Mouse (Mus musculus) midbrain, embryonic 12.5 days (tissue): ENCODE measurements around the gene Arhgap33. TPM values are rescaled to one million over a fixed set of nuclear protein-coding genes. Genes with fewer than 3 reads are reported as not detected.
A peak's percentile ranks its signal among the peaks of the same experiment; 100 is the strongest.
"Not testable (repeated sequence)": the region's sequence is repeated elsewhere in the genome, so short reads cannot be mapped to it uniquely, and the experiment has no call there.

Source experiments
- ATAC-seq: fragments of 200-750 bp; cut with Nextera tagmentation; 2 replicates; pipeline ENCODE4 v1.8.0; 2017; ENCODE audit warnings: low read depth, moderate TSS enrichment, moderate library complexity; ENCODE audit not compliant: low FRiP score
- H3K27ac ChIP-seq: fragments of 300-500 bp; sonication (generic); replicated peaks from 2 replicates; pipeline ENCODE4 v1.5.1; 2016; ENCODE audit warnings: mild to moderate bottlenecking
- H3K27me3 ChIP-seq: fragments of 300-500 bp; sonication (generic); 2 replicates; pipeline ENCODE4 v1.6.1; 2016; ENCODE audit warnings: mild to moderate bottlenecking
- H3K36me3 ChIP-seq: fragments of 300-500 bp; sonication (generic); 2 replicates; pipeline ENCODE4 v1.6.1; 2016
- H3K4me1 ChIP-seq: fragments of 300-500 bp; sonication (generic); 2 replicates; pipeline ENCODE4 v1.6.1; 2016
- H3K4me2 ChIP-seq: fragments of 300-500 bp; sonication (generic); replicated peaks from 2 replicates; pipeline ENCODE4 v1.6.1; 2016; ENCODE audit warnings: mild to moderate bottlenecking, moderate library complexity
- H3K4me3 ChIP-seq: fragments of 300-500 bp; sonication (generic); 2 replicates; pipeline ENCODE4 v1.5.1; 2016; ENCODE audit warnings: mild to moderate bottlenecking
- H3K9ac ChIP-seq: fragments of 300-500 bp; sonication (generic); replicated peaks from 2 replicates; pipeline ENCODE4 v1.6.1; 2016; ENCODE audit warnings: mild to moderate bottlenecking, moderate library complexity
- H3K9me3 ChIP-seq: fragments of 300-500 bp; sonication (generic); 2 replicates; pipeline ENCODE4 v1.6.1; 2016; ENCODE audit warnings: mild to moderate bottlenecking
- WGBS: fragments of 180-500 bp; shearing (Covaris S2); methylation state at CpG from one replicate; pipeline ENCODE4 v1.1.7; 2016; 5-methylcytosine and 5-hydroxymethylcytosine counted together
- microRNA-seq: library from miRNA; unstranded; fragments of <30 nt; microRNA quantifications from one replicate; pipeline ENCODE4, GENCODE M21; 2017
- polyA plus RNA-seq: library from polyadenylated mRNA; unstranded; fragments of >200 nt; fragmentation: Nextera tagmentation; extraction: Ambion mirVana; gene quantifications from 2 replicates; pipeline ENCODE4 v1.2.1, GENCODE M21; 2016

The Arhgap33 gene
- polyA plus RNA-seq, 1 experiment from 2014 or later: 96.3 TPM

DNA sequence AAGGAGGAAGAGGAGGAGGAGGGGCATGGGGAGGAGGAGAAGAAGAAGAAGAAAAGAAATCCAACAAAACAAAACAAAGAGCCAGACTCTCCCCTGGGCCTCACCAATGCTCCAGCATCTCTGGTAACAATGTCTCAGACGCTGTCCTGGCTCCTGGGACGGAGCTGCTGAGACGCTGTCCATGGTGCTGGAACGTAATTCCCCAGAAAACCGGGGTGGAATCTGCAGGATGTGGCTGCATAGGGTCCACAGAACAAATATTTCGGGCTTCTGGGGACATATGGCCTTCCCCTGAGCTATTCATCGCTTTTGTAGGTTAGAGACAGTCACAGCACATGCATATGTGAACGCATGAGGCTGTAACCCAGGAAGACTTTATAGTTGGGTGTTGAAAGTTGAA is 50.6 kb downstream of the Arhgap33 start:
- Histone ChIP-seq H3K36me3 (no peaks in the 10 kb centered on the region), H3K4me3 (no peak overlapping the region), H3K27ac (no peak overlapping the region), H3K9ac (no peak overlapping the region), H3K27me3 (peaks cover 20% of the 10 kb centered on the region), H3K4me2 (no peak overlapping the region), H3K4me1 (no peaks in the 10 kb centered on the region), H3K9me3 (no peaks in the 10 kb centered on the region)
- WGBS: 15% methylated on average over 8 of the region's 8 CpGs
- no peak for ATAC-seq

DNA sequence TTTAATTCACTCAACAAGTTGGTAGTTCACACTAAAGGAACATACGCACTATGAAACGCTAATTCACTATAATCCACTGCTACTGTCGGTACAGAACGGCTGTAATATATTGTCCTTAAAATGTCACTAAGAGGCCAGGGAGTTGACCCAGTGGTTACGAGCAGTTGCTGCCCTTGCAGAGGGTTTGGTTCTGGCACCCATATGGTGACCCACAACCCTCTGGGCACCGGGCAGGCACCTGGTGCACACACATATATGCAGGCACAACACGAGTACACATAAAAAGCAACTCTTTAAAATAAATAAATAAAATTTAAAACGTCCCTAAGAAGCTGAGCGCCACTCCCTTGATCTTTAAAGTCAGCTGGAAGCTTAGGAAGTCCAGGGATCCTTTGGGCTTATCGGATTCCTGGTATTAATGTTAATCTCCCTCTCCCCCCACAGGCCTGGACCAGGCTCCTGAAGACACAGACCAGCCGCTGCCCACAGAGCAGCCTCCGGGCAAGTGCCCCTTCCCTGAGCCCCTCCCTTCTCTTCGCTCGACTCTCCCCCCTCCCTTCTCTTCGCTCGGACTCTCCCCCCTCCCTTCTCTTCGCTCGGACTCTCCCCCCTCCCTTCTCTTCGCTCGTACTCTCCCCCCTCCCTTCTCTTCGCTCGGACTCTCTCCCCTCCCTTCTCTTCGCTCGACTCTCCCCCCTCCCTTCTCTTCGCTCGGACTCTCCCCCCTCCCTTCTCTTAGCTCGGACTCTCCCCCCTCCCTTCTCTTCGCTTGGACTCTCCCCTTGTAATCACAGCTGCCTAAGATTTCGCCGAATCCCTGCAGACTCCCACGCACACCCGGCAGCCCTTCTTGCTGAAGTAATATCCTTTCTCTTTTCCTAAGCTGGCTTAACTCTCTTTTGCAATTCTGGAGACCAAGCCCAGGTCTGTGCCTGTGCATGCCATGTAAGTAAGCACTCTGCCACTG is 57.2 kb downstream of the Arhgap33 start:
- WGBS: 10% methylated on average over 28 of the region's 32 CpGs
- peak overlapping the region; percentile 48 for H3K4me2 ChIP-seq
- peaks cover 19% of the 10 kb centered on the region for H3K27me3 ChIP-seq
- H3K36me3 ChIP-seq: no peaks in the 10 kb centered on the region
- peak overlapping the region; percentile 41 for H3K9ac ChIP-seq
- peak overlapping the region; percentile 60 for H3K27ac ChIP-seq
- no peaks in the 10 kb centered on the region for H3K9me3 ChIP-seq
- H3K4me1 ChIP-seq: peaks cover 10% of the 10 kb centered on the region
- H3K4me3 ChIP-seq: peak overlapping the region; percentile 33
- peak; percentile 84 for ATAC-seq

DNA sequence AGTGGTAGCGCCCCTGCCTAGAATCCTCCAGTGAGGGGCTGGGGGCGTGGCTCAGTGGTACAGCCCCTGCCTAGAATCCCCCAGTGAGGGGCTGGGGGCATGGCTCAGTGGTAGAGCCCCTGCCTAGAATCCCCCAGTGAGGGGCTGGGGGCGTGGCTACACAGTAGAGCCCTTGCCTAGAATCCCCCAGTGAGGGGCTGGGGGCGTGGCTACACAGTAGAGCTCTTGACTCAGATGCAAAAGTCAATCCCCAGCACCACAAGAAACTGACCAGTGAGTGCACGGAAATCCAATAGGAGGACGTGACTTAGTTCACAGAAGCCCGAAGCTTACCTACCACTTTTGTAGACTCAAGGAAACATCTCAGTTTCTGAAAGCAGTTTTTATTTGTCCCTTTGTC is 58.7 kb downstream of the Arhgap33 start:
- ATAC-seq: not testable (repeated sequence)

DNA sequence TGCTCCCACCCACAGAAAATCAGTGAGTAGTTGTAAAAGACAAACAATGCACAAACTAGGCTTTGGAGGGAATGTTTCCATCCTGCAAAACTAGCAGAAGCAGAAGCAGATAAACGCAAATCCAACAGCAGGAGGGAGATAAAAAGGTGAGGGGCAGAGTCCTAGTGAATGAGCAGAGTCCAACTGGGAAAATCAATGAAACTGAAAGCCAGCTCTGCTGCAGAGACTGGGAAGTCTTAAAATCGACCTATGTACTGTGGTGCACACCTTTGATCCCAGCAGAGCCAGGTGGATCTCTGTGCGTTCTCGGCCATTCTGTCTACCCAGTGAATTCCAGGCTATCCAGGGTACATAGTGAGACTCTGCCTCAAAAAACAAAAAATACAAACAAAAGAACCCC is 59.9 kb downstream of the Arhgap33 start:
- 70% methylated on average over 4 of the region's 4 CpGs for WGBS
- ATAC-seq: no peak
- H3K4me3 ChIP-seq: no peak overlapping the region

More for the DNA sequence above, 58.7 kb downstream of the Arhgap33 start:
- not testable (repeated sequence) for H3K9me3 ChIP-seq, H3K27me3 ChIP-seq, H3K27ac ChIP-seq, H3K4me1 ChIP-seq, H3K36me3 ChIP-seq, H3K4me3 ChIP-seq, H3K9ac ChIP-seq, H3K4me2 ChIP-seq
- WGBS: 87% methylated on average over 7 of the region's 7 CpGs

DNA sequence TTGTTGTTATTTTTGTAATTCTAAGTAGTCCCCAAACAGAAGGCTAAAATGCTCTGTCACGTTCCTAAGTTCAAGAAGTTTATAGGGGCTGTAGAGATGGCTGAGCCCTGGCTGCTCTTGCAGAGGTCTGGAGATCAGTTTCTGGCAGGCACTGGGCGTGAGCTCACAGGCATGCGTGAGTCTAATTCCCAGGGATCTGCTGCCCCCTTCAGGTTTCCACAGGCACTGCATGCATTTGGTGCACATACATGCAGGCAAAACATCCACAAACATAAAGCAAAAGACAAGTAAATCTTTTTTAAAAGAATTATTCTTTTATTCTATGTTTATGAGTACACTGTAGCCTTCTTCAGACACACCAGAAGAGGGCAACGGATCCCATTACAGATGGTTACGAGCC is 62.4 kb downstream of the Arhgap33 start:
- H3K27ac ChIP-seq: no peak overlapping the region
- H3K9ac ChIP-seq: no peak overlapping the region
- no peaks in the 10 kb centered on the region for H3K36me3 ChIP-seq
- H3K9me3 ChIP-seq: 0 out of 2 replicates have a peak, but pooled peaks cover 4% of the 10 kb centered on the region
- H3K4me1 ChIP-seq: 0 out of 2 replicates have a peak, but pooled peaks cover 2% of the 10 kb centered on the region
- ATAC-seq: no peak
- 45% methylated on average over 5 of the region's 5 CpGs for WGBS
- no peak overlapping the region for H3K4me2 ChIP-seq
- peaks cover 18% of the 10 kb centered on the region for H3K27me3 ChIP-seq
- no peak overlapping the region for H3K4me3 ChIP-seq

More for the DNA sequence above, 59.9 kb downstream of the Arhgap33 start:
- Histone ChIP-seq H3K9me3 (0 out of 2 replicates have a peak, but pooled peaks cover 4% of the 10 kb centered on the region), H3K9ac (no peak overlapping the region), H3K4me2 (no peak overlapping the region), H3K27me3 (peaks cover 8% of the 10 kb centered on the region), H3K27ac (no peak overlapping the region), H3K4me1 (peaks cover 10% of the 10 kb centered on the region), H3K36me3 (no peaks in the 10 kb centered on the region)

Small RNA genes lying within 50 kb of the gene (microRNA-seq; reads per million reads assigned to microRNA genes)
- gene Gm38670: 1.4 reads per million

Other genes starting within 250 kb of the Arhgap33 start
- gene Clip3, start 243.3 kb downstream of the Arhgap33 start, polyA plus RNA-seq: 76.3 and 88.6 TPM in 2 replicates
- 86.9 and 92.9 TPM in 2 replicates for gene Alkbh6, start 226.3 kb downstream of the Arhgap33 start, polyA plus RNA-seq
- gene Syne4, start 220.3 kb downstream of the Arhgap33 start, polyA plus RNA-seq: 17.5 and 19.0 TPM in 2 replicates
- 0.63 TPM in 1 of 2 replicates, not detected in the other for gene E130208F15Rik, start 213.3 kb downstream of the Arhgap33 start, polyA plus RNA-seq
- 22.2 and 27.4 TPM in 2 replicates for gene Sdhaf1, start 211.2 kb downstream of the Arhgap33 start, polyA plus RNA-seq
- 9.1 and 9.5 TPM in 2 replicates for gene Lrfn3, start 172.3 kb downstream of the Arhgap33 start, polyA plus RNA-seq
- gene Tyrobp, start 121.3 kb downstream of the Arhgap33 start, polyA plus RNA-seq: 18.3 and 24.4 TPM in 2 replicates
- gene Hcst, start 115.2 kb downstream of the Arhgap33 start, polyA plus RNA-seq: not detected in 2 replicates
- 1.4 TPM in 2 replicates for gene Nfkbid, start 113.3 kb downstream of the Arhgap33 start, polyA plus RNA-seq
- 301 and 324 TPM in 2 replicates for gene Aplp1, start 89.5 kb downstream of the Arhgap33 start, polyA plus RNA-seq
- gene Kirrel2, start 77.4 kb downstream of the Arhgap33 start, polyA plus RNA-seq: 1.6 and 4.7 TPM in 2 replicates
- 0.58 and 1.1 TPM in 2 replicates for gene Nphs1, start 76.7 kb downstream of the Arhgap33 start, polyA plus RNA-seq
- gene Prodh2, start 41.4 kb downstream of the Arhgap33 start, polyA plus RNA-seq: 0.39 TPM in 1 of 2 replicates, not detected in the other
- 5.8 and 6.2 TPM in 2 replicates for gene Hspb6, start 17.1 kb upstream of the Arhgap33 start, polyA plus RNA-seq
- 15.1 TPM in 2 replicates for gene Proser3, start 17.2 kb upstream of the Arhgap33 start, polyA plus RNA-seq
- 53.0 and 54.9 TPM in 2 replicates for gene Lin37, start 24.8 kb upstream of the Arhgap33 start, polyA plus RNA-seq
- 83.1 and 88.4 TPM in 2 replicates for gene U2af1l4, start 28.2 kb upstream of the Arhgap33 start, polyA plus RNA-seq
- gene Gm49396, start 28.3 kb upstream of the Arhgap33 start, polyA plus RNA-seq: 21.8 and 23.5 TPM in 2 replicates
- 130 and 144 TPM in 2 replicates for gene Psenen, start 28.6 kb upstream of the Arhgap33 start, polyA plus RNA-seq
- gene Igflr1, start 30.4 kb upstream of the Arhgap33 start, polyA plus RNA-seq: 5.9 and 8.2 TPM in 2 replicates
- 11.4 and 13.6 TPM in 2 replicates for gene Kmt2b, start 53.7 kb upstream of the Arhgap33 start, polyA plus RNA-seq
- gene Zbtb32, start 63.8 kb upstream of the Arhgap33 start, polyA plus RNA-seq: 0.34 and 0.47 TPM in 2 replicates
- 0.75 and 0.85 TPM in 2 replicates for gene Upk1a, start 77.8 kb upstream of the Arhgap33 start, polyA plus RNA-seq
- 801 and 832 TPM in 2 replicates for gene Cox6b1, start 91.1 kb upstream of the Arhgap33 start, polyA plus RNA-seq
- not detected in 2 replicates for gene Etv2, start 100.8 kb upstream of the Arhgap33 start, polyA plus RNA-seq
- 153 and 154 TPM in 2 replicates for gene Rbm42, start 115.3 kb upstream of the Arhgap33 start, polyA plus RNA-seq
- 49.0 and 50.4 TPM in 2 replicates for gene Haus5, start 129.9 kb upstream of the Arhgap33 start, polyA plus RNA-seq
- not detected in 2 replicates for gene Pmis2, start 136.5 kb upstream of the Arhgap33 start, polyA plus RNA-seq
- not detected in 2 replicates for gene 2200002J24Rik, start 163.9 kb upstream of the Arhgap33 start, polyA plus RNA-seq
- gene Atp4a, start 177.1 kb upstream of the Arhgap33 start, polyA plus RNA-seq: 1.1 and 2.0 TPM in 2 replicates
- gene Tmem147, start 194.5 kb upstream of the Arhgap33 start, polyA plus RNA-seq: 149 and 152 TPM in 2 replicates
- gene Gapdhs, start 208.6 kb upstream of the Arhgap33 start, polyA plus RNA-seq: 0.65 and 1.6 TPM in 2 replicates
- 1.6 and 1.8 TPM in 2 replicates for gene Sbsn, start 216.4 kb upstream of the Arhgap33 start, polyA plus RNA-seq
- gene Dmkn, start 228.7 kb upstream of the Arhgap33 start, polyA plus RNA-seq: 0.20 and 0.38 TPM in 2 replicates